Mouse (Mus musculus): ENCODE data around the gene Mrpl41. TPM values are rescaled to one million over a fixed set of nuclear protein-coding genes. Genes with fewer than 3 reads are reported as not detected.

Gene Mrpl41
- polyA plus RNA-seq (2014; fragmentation: Illumina TruSeq; extraction: RNeasy Lipid Tissue Mini Kit (QIAGEN cat#74804); ENCODE audit: insufficient read depth, low read depth, low replicate concordance) = 58.2 TPM

GRCm38 (mm10) chr2:24974906-24975703 is at the start of gene Mrpl41:
TSS of gene Mrpl41 (minus strand) at chr2:24975098.

GRCm38 (mm10) chr2:24975704-24976297 is 903 bp upstream of the Mrpl41 start, which contains the start of gene Pnpla7:
TSS of gene Pnpla7 (plus strand) at chr2:24976033.

GRCm38 (mm10) chr2:24962304-24963000 is 12.4 kb downstream of the Mrpl41 start, which contains the start of gene Dph7:
TSS of gene Dph7 (plus strand) at chr2:24962400.

GRCm38 (mm10) chr2:24949421-24950188 is 25.3 kb downstream of the Mrpl41 start, which contains the start of gene Zmynd19:
TSS of gene Zmynd19 (plus strand) at chr2:24949792.

GRCm38 (mm10) chr2:24935057-24935796 is 39.7 kb downstream of the Mrpl41 start, which contains the start of gene Arrdc1:
TSS of gene Arrdc1 (minus strand) at chr2:24935252.

Other genes with a start within 250 kb of the Mrpl41 start
- 0.09 TPM for gene Cacna1b, start 211.9 kb downstream of the Mrpl41 start, polyA plus RNA-seq (2014; fragmentation: Illumina TruSeq; extraction: RNeasy Lipid Tissue Mini Kit (QIAGEN cat#74804); ENCODE audit: insufficient read depth, low read depth, low replicate concordance)
- gene Ehmt1, start 55.5 kb downstream of the Mrpl41 start, polyA plus RNA-seq (2014; fragmentation: Illumina TruSeq; extraction: RNeasy Lipid Tissue Mini Kit (QIAGEN cat#74804); ENCODE audit: insufficient read depth, low read depth, low replicate concordance) = 8.9 TPM
- gene Arrdc1, start 39.8 kb downstream of the Mrpl41 start, polyA plus RNA-seq (2014; fragmentation: Illumina TruSeq; extraction: RNeasy Lipid Tissue Mini Kit (QIAGEN cat#74804); ENCODE audit: insufficient read depth, low read depth, low replicate concordance) = 58.3 TPM
- gene Zmynd19, start 25.3 kb downstream of the Mrpl41 start, polyA plus RNA-seq (2014; fragmentation: Illumina TruSeq; extraction: RNeasy Lipid Tissue Mini Kit (QIAGEN cat#74804); ENCODE audit: insufficient read depth, low read depth, low replicate concordance) = 11.7 TPM
- gene Dph7, start 12.7 kb downstream of the Mrpl41 start, polyA plus RNA-seq (2014; fragmentation: Illumina TruSeq; extraction: RNeasy Lipid Tissue Mini Kit (QIAGEN cat#74804); ENCODE audit: insufficient read depth, low read depth, low replicate concordance) = 12.6 TPM
- gene Pnpla7, start 935 bp upstream of the Mrpl41 start, polyA plus RNA-seq (2014; fragmentation: Illumina TruSeq; extraction: RNeasy Lipid Tissue Mini Kit (QIAGEN cat#74804); ENCODE audit: insufficient read depth, low read depth, low replicate concordance) = 13.0 TPM
- gene Nsmf, start 79.3 kb upstream of the Mrpl41 start, polyA plus RNA-seq (2014; fragmentation: Illumina TruSeq; extraction: RNeasy Lipid Tissue Mini Kit (QIAGEN cat#74804); ENCODE audit: insufficient read depth, low read depth, low replicate concordance) = 29.3 TPM
- gene Entpd8, start 105.2 kb upstream of the Mrpl41 start, polyA plus RNA-seq (2014; fragmentation: Illumina TruSeq; extraction: RNeasy Lipid Tissue Mini Kit (QIAGEN cat#74804); ENCODE audit: insufficient read depth, low read depth, low replicate concordance) = 2.4 TPM
- 1.9 TPM for gene Noxa1, start 120.1 kb upstream of the Mrpl41 start, polyA plus RNA-seq (2014; fragmentation: Illumina TruSeq; extraction: RNeasy Lipid Tissue Mini Kit (QIAGEN cat#74804); ENCODE audit: insufficient read depth, low read depth, low replicate concordance)
- gene Nrarp, start 205.7 kb upstream of the Mrpl41 start, polyA plus RNA-seq (2014; fragmentation: Illumina TruSeq; extraction: RNeasy Lipid Tissue Mini Kit (QIAGEN cat#74804); ENCODE audit: insufficient read depth, low read depth, low replicate concordance) = 28.7 TPM
- 18.3 TPM for gene Tor4a, start 221.8 kb upstream of the Mrpl41 start, polyA plus RNA-seq (2014; fragmentation: Illumina TruSeq; extraction: RNeasy Lipid Tissue Mini Kit (QIAGEN cat#74804); ENCODE audit: insufficient read depth, low read depth, low replicate concordance)
- 41.8 TPM for gene Nelfb, start 236.4 kb upstream of the Mrpl41 start, polyA plus RNA-seq (2014; fragmentation: Illumina TruSeq; extraction: RNeasy Lipid Tissue Mini Kit (QIAGEN cat#74804); ENCODE audit: insufficient read depth, low read depth, low replicate concordance)
- gene Stpg3, start 239.5 kb upstream of the Mrpl41 start, polyA plus RNA-seq (2014; fragmentation: Illumina TruSeq; extraction: RNeasy Lipid Tissue Mini Kit (QIAGEN cat#74804); ENCODE audit: insufficient read depth, low read depth, low replicate concordance) = not detected
- gene Fam166a, start 243.6 kb upstream of the Mrpl41 start, polyA plus RNA-seq (2014; fragmentation: Illumina TruSeq; extraction: RNeasy Lipid Tissue Mini Kit (QIAGEN cat#74804); ENCODE audit: insufficient read depth, low read depth, low replicate concordance) = not detected
- 379 TPM for gene Tubb4b, start 249.6 kb upstream of the Mrpl41 start, polyA plus RNA-seq (2014; fragmentation: Illumina TruSeq; extraction: RNeasy Lipid Tissue Mini Kit (QIAGEN cat#74804); ENCODE audit: insufficient read depth, low read depth, low replicate concordance)

Measured in lung, adult 10 weeks (tissue).